Mouse (Mus musculus) lung, adult 2 months (tissue): ENCODE results near the gene Kbtbd13.

Experiments used
- CTCF ChIP-seq: fragments of 200-500 bp; IDR thresholded peaks from 2 replicates; pipeline ENCODE4 v1.5.1; 2011; ENCODE audit warnings: mild to moderate bottlenecking, low read length, control low read depth; ENCODE audit not compliant: insufficient read depth
- POLR2A ChIP-seq: fragments of 200-500 bp; IDR thresholded peaks from 2 replicates; pipeline ENCODE4 v1.6.1; 2011; ENCODE audit warnings: low read depth, mild to moderate bottlenecking, control low read depth, low read length, borderline replicate concordance; ENCODE audit errors: extremely low read depth

DNA sequence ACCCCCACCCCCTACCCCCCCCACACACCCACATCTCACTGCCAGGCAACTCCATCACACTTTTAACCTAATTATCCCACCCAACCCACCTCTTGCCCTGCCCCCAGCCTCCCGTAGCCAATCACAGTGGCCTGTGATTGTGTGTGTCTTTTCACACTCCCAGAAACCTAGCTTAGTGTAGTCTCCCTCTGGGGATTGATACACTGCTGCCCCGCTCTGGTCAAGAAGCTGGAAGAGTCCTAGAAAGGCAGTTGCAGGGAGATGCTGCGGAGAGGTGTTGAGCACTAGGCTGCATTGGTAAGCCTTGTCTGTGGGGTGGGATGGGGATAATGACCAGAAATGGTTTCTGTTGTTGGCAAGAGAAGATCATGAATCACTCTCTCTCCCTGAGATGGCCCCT, 26.3 kb upstream of the Kbtbd13 start:
- TF ChIP-seq CTCF (0 out of 2 replicates have a peak, but pooled peaks have one; percentile 13), POLR2A (no peak)
